Mouse (Mus musculus) small intestine, adult 2 months (tissue): Measurements from ENCODE around the gene Evpl.

ENCODE experiments used
- CTCF ChIP-seq: fragments of 200-500 bp; IDR thresholded peaks from 2 replicates; pipeline ENCODE4 v1.5.1; 2012; ENCODE audit warnings: low read depth, mild to moderate bottlenecking, control low read depth, inconsistent platforms, low read length, moderate library complexity, mixed read lengths; ENCODE audit not compliant: insufficient replicate concordance, insufficient read length; ENCODE audit errors: extremely low read depth
- POLR2A ChIP-seq: fragments of 200-500 bp; IDR thresholded peaks from 2 replicates; pipeline ENCODE4 v1.6.1; 2012; ENCODE audit warnings: low read depth, mild to moderate bottlenecking, control low read depth, inconsistent platforms, low read length, moderate library complexity

- TF ChIP-seq CTCF (no peak), POLR2A (peak; percentile 92)
These were observed at the start of gene Evpl for GRCm38 (mm10) chr11:116237742-116238395.
